Mouse (Mus musculus) lung, adult 2 months (tissue): ENCODE results near the gene Scaf1.

Source experiments
- CTCF ChIP-seq: fragments of 200-500 bp; IDR thresholded peaks from 2 replicates; pipeline ENCODE4 v1.5.1; 2011; ENCODE audit warnings: mild to moderate bottlenecking, low read length, control low read depth; ENCODE audit not compliant: insufficient read depth
- POLR2A ChIP-seq: fragments of 200-500 bp; IDR thresholded peaks from 2 replicates; pipeline ENCODE4 v1.6.1; 2011; ENCODE audit warnings: low read depth, mild to moderate bottlenecking, control low read depth, low read length, borderline replicate concordance; ENCODE audit errors: extremely low read depth

GRCm38 (mm10) chr7:44953561-44953960 is 62.6 kb downstream of the Scaf1 start:
- TF ChIP-seq CTCF (no peak), POLR2A (no peak)
